Mouse (Mus musculus): ENCODE measurements around the gene Actr2.

DNA sequence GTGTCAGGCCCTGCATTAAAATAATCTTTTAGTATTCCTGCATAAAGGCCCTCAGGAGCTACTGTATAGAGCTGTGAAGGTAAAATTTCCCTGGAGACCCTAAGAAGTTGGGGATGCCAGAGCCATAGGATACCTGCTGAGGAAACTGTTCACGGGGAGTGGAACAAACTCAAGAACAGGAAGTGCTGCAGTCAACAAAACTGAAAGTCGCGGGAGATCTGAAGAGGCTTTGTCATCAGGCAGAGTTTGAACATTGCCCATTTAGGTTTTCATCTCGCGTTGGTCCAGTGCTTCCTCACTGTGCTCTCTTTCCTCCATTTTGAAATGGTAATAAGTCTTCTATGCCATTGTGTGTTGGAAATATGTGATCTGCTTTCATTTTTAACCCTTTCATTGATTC is 38.6 kb upstream of the Actr2 start:
- no peak for TF ChIP-seq POLR2A (IDR thresholded peaks at IDR 0.05; ENCODE audit: borderline replicate concordance, low read depth, low read length)
- TF ChIP-seq CTCF (IDR thresholded peaks at IDR 0.05; ENCODE audit: low read depth, low read length), result no peak
